Mouse (Mus musculus) myocyte (in vitro differentiated cells): ENCODE measurements around the gene Spint1. TPM values are rescaled to one million over a fixed set of nuclear protein-coding genes. Genes with fewer than 3 reads are reported as not detected.

Source experiments
- H3K27me3 ChIP-seq: one replicate; pipeline ENCODE4 v1.6.1; 2011; ENCODE audit not compliant: control insufficient read depth, insufficient read depth, insufficient read length
- H3K36me3 ChIP-seq: one replicate; pipeline ENCODE4 v1.6.1; 2011; ENCODE audit not compliant: control insufficient read depth, insufficient read depth
- H3K4me2 ChIP-seq: one replicate; pipeline ENCODE4 v1.6.1; 2011; ENCODE audit warnings: low read depth, control low read depth
- H3K4me3 ChIP-seq: one replicate; pipeline ENCODE4 v1.5.1; 2011; ENCODE audit warnings: mild to moderate bottlenecking, control low read depth, moderate library complexity
- H3K79me2 ChIP-seq: one replicate; pipeline ENCODE4 v1.6.1; 2011; ENCODE audit not compliant: control insufficient read depth, insufficient read depth
- H3ac ChIP-seq: one replicate; pipeline ENCODE4 v1.6.1; 2011; ENCODE audit not compliant: control insufficient read depth, insufficient read length
- CEBPB ChIP-seq: IDR thresholded peaks from 2 replicates; pipeline ENCODE4 v1.6.1; 2011; ENCODE audit warnings: mild to moderate bottlenecking, moderate library complexity; ENCODE audit not compliant: poor library complexity, insufficient read depth, severe bottlenecking
- E2F4 ChIP-seq: IDR thresholded peaks from one replicate; pipeline ENCODE4 v1.6.1; 2011; ENCODE audit warnings: mild to moderate bottlenecking, control low read depth, moderate library complexity; ENCODE audit not compliant: insufficient read depth
- MAX ChIP-seq: IDR thresholded peaks from one replicate; pipeline ENCODE4 v1.6.1; 2011; ENCODE audit warnings: low read depth, mild to moderate bottlenecking, control low read depth
- MYOD1 ChIP-seq, 3 experiments: IDR thresholded peaks; one replicate each; pipeline ENCODE4 v1.6.1; 2011; ENCODE audit warnings: control low read depth in 2 of 3, low read depth in 2 of 3, mild to moderate bottlenecking in 2 of 3, moderate library complexity in 1 of 3; ENCODE audit not compliant: insufficient read length in 2 of 3, control insufficient read depth in 1 of 3
- MYOG ChIP-seq, 3 experiments: IDR thresholded peaks; one replicate each; pipeline ENCODE4 v1.6.1; 2011; ENCODE audit warnings: control low read depth in 2 of 3, low read depth in 2 of 3, mild to moderate bottlenecking in 2 of 3; ENCODE audit not compliant: insufficient read length in 2 of 3, control insufficient read depth in 1 of 3, insufficient read depth in 1 of 3
- POLR2A ChIP-seq: IDR thresholded peaks from one replicate; pipeline ENCODE4 v1.6.1; 2011; ENCODE audit warnings: low read depth, mild to moderate bottlenecking, control low read depth, moderate library complexity; ENCODE audit not compliant: insufficient read length
- POLR2AphosphoS2 ChIP-seq: IDR thresholded peaks from one replicate; pipeline ENCODE4 v1.6.1; 2011; ENCODE audit warnings: low read depth, control low read depth; ENCODE audit not compliant: insufficient read length
- REST ChIP-seq: IDR thresholded peaks from one replicate; pipeline ENCODE4 v1.6.1; 2011; ENCODE audit warnings: mild to moderate bottlenecking, control low read depth, moderate library complexity; ENCODE audit not compliant: insufficient read depth, insufficient read length
- SRF ChIP-seq: IDR thresholded peaks from one replicate; pipeline ENCODE4 v1.6.1; 2011; ENCODE audit warnings: low read depth; ENCODE audit not compliant: control insufficient read depth, insufficient read length
- TCF12 ChIP-seq: IDR thresholded peaks from one replicate; pipeline ENCODE4 v1.6.1; 2011; ENCODE audit warnings: mild to moderate bottlenecking, control low read depth; ENCODE audit not compliant: poor library complexity, insufficient read depth, severe bottlenecking
- TCF3 ChIP-seq: IDR thresholded peaks from one replicate; pipeline ENCODE4 v1.6.1; 2011; ENCODE audit warnings: low read depth, control low read depth; ENCODE audit not compliant: insufficient read length
- USF1 ChIP-seq: IDR thresholded peaks from one replicate; pipeline ENCODE4 v1.6.1; 2011; ENCODE audit warnings: low read depth, mild to moderate bottlenecking, control low read depth, moderate library complexity
- polyA plus RNA-seq: library from polyadenylated mRNA; unstranded; fragments of >200 nt; fragmentation: generic; extraction: Trizol; gene quantifications from one replicate; pipeline ENCODE4 v1.2.1, GENCODE M21; 2012; ENCODE audit warnings: missing spikeins

Gene Spint1
- polyA plus RNA-seq, 1 experiment, result 0.12 TPM

DNA sequence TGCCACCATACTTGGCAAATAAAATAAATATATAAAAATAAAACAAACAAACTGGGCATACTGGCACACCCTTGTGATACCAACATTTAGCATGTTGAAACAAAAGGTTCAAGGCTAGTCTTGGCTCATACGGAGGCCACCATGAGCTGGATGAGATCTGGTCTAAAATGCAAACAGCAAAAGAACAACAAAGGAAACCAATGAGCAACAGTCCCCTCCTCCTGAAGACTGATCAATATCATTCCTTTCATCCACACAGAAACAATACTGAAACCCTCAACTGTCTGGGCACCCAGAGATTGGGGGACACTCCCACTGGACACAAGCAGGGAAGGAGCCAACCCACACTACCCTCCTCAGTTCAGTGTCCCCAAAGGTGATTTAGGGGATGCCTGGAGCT lies 39.7 kb upstream of the Spint1 start:
- Histone ChIP-seq H3K79me2 (no peaks in the 10 kb centered on the region), H3ac (no peak overlapping the region), H3K4me3 (no peak overlapping the region), H3K4me2 (no peak overlapping the region), H3K27me3 (no peaks in the 10 kb centered on the region), H3K36me3 (no peaks in the 10 kb centered on the region)
- TF ChIP-seq USF1 (no peak), MYOG (IDR thresholded peaks at IDR 0.05; ENCODE audit: control insufficient read depth in 1 of 3, insufficient read depth in 1 of 3, insufficient read length in 2 of 3, low read depth in 2 of 3) (no peak), REST (no peak), POLR2AphosphoS2 (no peak), MAX (no peak), MYOD1 (IDR thresholded peaks at IDR 0.05; ENCODE audit: control insufficient read depth in 1 of 3, insufficient read length in 2 of 3, low read depth in 2 of 3) (no peak), TCF3 (no peak), TCF12 (no peak), CEBPB (no peak), SRF (no peak), E2F4 (no peak), POLR2A (no peak)

DNA sequence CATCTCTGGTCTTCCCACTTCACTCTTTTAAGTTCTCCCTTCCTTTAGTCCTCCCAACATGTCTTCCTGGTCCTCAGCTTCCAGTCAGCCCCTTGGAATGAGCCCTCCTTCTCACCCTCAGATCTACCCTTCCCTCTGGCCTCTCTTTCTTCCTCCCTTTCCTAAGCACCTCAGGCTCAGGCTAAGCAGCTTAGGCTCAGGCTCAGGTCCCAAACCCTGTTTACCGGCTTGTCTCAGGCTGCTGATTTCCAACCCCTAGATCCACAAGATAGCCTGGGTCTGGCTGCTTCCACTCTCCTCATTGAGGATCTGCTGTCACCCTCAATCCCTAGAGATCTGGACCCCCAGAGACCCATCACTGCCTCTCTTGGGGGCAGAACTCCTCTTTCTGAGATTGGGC lies 39.1 kb upstream of the Spint1 start:
- no peaks in the 10 kb centered on the region for H3K27me3 ChIP-seq
- no peak overlapping the region for H3ac ChIP-seq
- H3K79me2 ChIP-seq, result no peaks in the 10 kb centered on the region
- no peak overlapping the region for H3K4me3 ChIP-seq
- TF ChIP-seq CEBPB (no peak), MAX (no peak), MYOG (IDR thresholded peaks at IDR 0.05; ENCODE audit: control insufficient read depth in 1 of 3, insufficient read depth in 1 of 3, insufficient read length in 2 of 3, low read depth in 2 of 3) (no peak), POLR2A (no peak), POLR2AphosphoS2 (no peak), SRF (no peak), TCF12 (no peak), MYOD1 (IDR thresholded peaks at IDR 0.05; ENCODE audit: control insufficient read depth in 1 of 3, insufficient read length in 2 of 3, low read depth in 2 of 3) (no peak), REST (no peak), E2F4 (no peak), USF1 (no peak), TCF3 (no peak)
- H3K4me2 ChIP-seq, result no peak overlapping the region
- no peaks in the 10 kb centered on the region for H3K36me3 ChIP-seq

GRCm38 (mm10) chr2:119198934-119199333 lies 38.2 kb upstream of the Spint1 start:
- Histone ChIP-seq H3K79me2 (no peaks in the 10 kb centered on the region), H3K4me3 (no peak overlapping the region), H3K36me3 (no peaks in the 10 kb centered on the region), H3K4me2 (no peak overlapping the region), H3ac (no peak overlapping the region), H3K27me3 (no peaks in the 10 kb centered on the region)
- TF ChIP-seq REST (no peak), MAX (no peak), TCF3 (no peak), E2F4 (no peak), SRF (no peak), POLR2A (no peak), USF1 (no peak), TCF12 (no peak), CEBPB (no peak), MYOD1 (IDR thresholded peaks at IDR 0.05; ENCODE audit: control insufficient read depth in 1 of 3, insufficient read length in 2 of 3, low read depth in 2 of 3) (no peak), MYOG (IDR thresholded peaks at IDR 0.05; ENCODE audit: control insufficient read depth in 1 of 3, insufficient read depth in 1 of 3, insufficient read length in 2 of 3, low read depth in 2 of 3) (no peak), POLR2AphosphoS2 (no peak)

GRCm38 (mm10) chr2:119202914-119203453 lies 34.2 kb upstream of the Spint1 start:
- Histone ChIP-seq H3K4me2 (no peak overlapping the region), H3K27me3 (no peaks in the 10 kb centered on the region), H3K4me3 (no peak overlapping the region), H3ac (no peak overlapping the region), H3K79me2 (peaks cover 10% of the 10 kb centered on the region), H3K36me3 (no peaks in the 10 kb centered on the region)
- TF ChIP-seq SRF, result no peak
- no peak for TF ChIP-seq MYOG (IDR thresholded peaks at IDR 0.05; ENCODE audit: control insufficient read depth in 1 of 3, insufficient read depth in 1 of 3, insufficient read length in 2 of 3, low read depth in 2 of 3)
- TF ChIP-seq CEBPB, result no peak
- no peak for TF ChIP-seq MYOD1 (IDR thresholded peaks at IDR 0.05; ENCODE audit: control insufficient read depth in 1 of 3, insufficient read length in 2 of 3, low read depth in 2 of 3)
- no peak for TF ChIP-seq USF1
- no peak for TF ChIP-seq TCF12
- TF ChIP-seq REST, result no peak
- TF ChIP-seq POLR2A, result no peak
- no peak for TF ChIP-seq MAX
- no peak for TF ChIP-seq E2F4
- no peak for TF ChIP-seq TCF3
- no peak for TF ChIP-seq POLR2AphosphoS2
